8 mouse cellular contexts compared by ENCODE assay signal in genomic region chr4:155943534-155944249, GRCm38 (mm10). TPM values are rescaled to one million over a fixed set of nuclear protein-coding genes. Genes with fewer than 3 reads are reported as not detected.
DNase-seq lines count a peak whose midpoint lies in the region; ATAC-seq lines count a peak whose summit lies in the region.

Gene Ube2j2 (plus strand): TSS chr4:155943831.

- peaks cover 22% of the 10 kb centered on the region for H3K36me3 ChIP-seq in intestine, embryonic 14.5 days (ENCODE audit: control insufficient read depth, insufficient read depth, low read length)

- intact Hi-C loops in left cerebral cortex, postnatal 14 days (cut with DNase I), result loop anchor here (2.0 kb wide), 2 partner anchors 43 to 51 kb away; no protein-coding TSS in a partner anchor

- H3K4me2 ChIP-seq in intestine, embryonic 14.5 days (ENCODE audit: low read length), result peak within 1 kb of the TSS; percentile 98

- peak within 1 kb of the TSS; percentile 91 for H3K4me3 ChIP-seq in intestine, embryonic 14.5 days (ENCODE audit: low read depth, low read length)

- under 1% methylated on average over 80 of the region's 85 CpGs for WGBS in intestine, embryonic 14.5 days

- no peaks in the 10 kb centered on the region for H3K9me3 ChIP-seq in intestine, embryonic 14.5 days (ENCODE audit: control insufficient read depth, low read length)

- peak within 1 kb of the TSS; percentile 82 for H3K27ac ChIP-seq in intestine, embryonic 14.5 days (ENCODE audit: low read depth)

- H3K9ac ChIP-seq in intestine, embryonic 14.5 days (ENCODE audit: low read length), result peak within 1 kb of the TSS; percentile 88

- H3K27me3 ChIP-seq in intestine, embryonic 14.5 days (replicated peaks; ENCODE audit: control insufficient read depth, insufficient read depth, low read length), result no peaks in the 10 kb centered on the region

- DNase-seq in adrenal gland, adult 18-20 months (ENCODE audit: low spot score in 2 of 2), result peak; percentile 96 to 98
- peak; percentile 96 for DNase-seq in embryo, embryonic 11 days
- peak; percentile 97 for DNase-seq in gastrocnemius, postnatal 25 days
- peak; percentile 99 for DNase-seq in intestine, embryonic 14.5 days (ENCODE audit: low spot score)
- peak; percentile 95 to 97 for DNase-seq in left cerebral cortex, postnatal 14 days (ENCODE audit: low spot score in 2 of 2)
- peak; percentile 97 for DNase-seq in mesoderm, embryonic 11.5 days (ENCODE audit: low read depth, low spot score)
- DNase-seq in right cerebral cortex, postnatal 36 days (ENCODE audit: low spot score in 2 of 2), result peak; percentile 91 to 92
- DNase-seq in yolk sac, embryonic 10.5 days (ENCODE audit: low spot score), result peak; percentile 97

- ATAC-seq in intestine, embryonic 14.5 days (replicated peaks; ENCODE audit: low FRiP score, low TSS enrichment, low read depth), result peak; percentile 99

- peaks cover 15% of the 10 kb centered on the region for H3K4me1 ChIP-seq in intestine, embryonic 14.5 days (replicated peaks; ENCODE audit: control insufficient read depth, insufficient read depth, low read length)

RNA-seq across cellular contexts. Expression of gene Ube2j2, which starts in this region (rescaled TPM):
- 10 to 100 TPM; 75.5 to 85.8 TPM for total RNA-seq in adrenal gland, adult 18-20 months (2021)
- total RNA-seq in gastrocnemius, postnatal 25 days (2021), result 10 to 100 TPM; 50.2 to 50.8 TPM
- 114 and 124 TPM in 2 replicates for polyA plus RNA-seq in intestine, embryonic 14.5 days (2014; fragmentation: Nextera tagmentation; extraction: Ambion mirVana)
- 10 to 100 TPM; 69.8 to 79.0 TPM for total RNA-seq in left cerebral cortex, postnatal 14 days (2021)

Comparison
In these comparisons a context has a peak if more than half of its experiments do, and no peak if none do; other contexts are left out.
1. Peak in every context shown above with its lines: DNase-seq, ATAC-seq, H3K4me3 ChIP-seq and H3K27ac ChIP-seq.